Mouse (Mus musculus) G1E (cell line): ENCODE measurements at regions not wholly inside any gene's neighbourhood (a gene's known extent, or its start where the extent isn't known, plus 50 kb on each side); places are given as distances from the start of the nearest gene placed in this dataset.

Experiments
- CTCF ChIP-seq: IDR thresholded peaks from 2 replicates; pipeline ENCODE4 v1.5.1; 2012; ENCODE audit warnings: low read depth, low read length, inconsistent platforms, mixed read lengths
- GATA1 ChIP-seq: IDR thresholded peaks from 2 replicates; pipeline ENCODE4 v1.6.1; 2012; ENCODE audit warnings: borderline replicate concordance, low read length, inconsistent platforms, mixed read lengths
- TAL1 ChIP-seq: conservative IDR thresholded peaks from 2 replicates; pipeline ENCODE4 v1.6.1; 2012; ENCODE audit warnings: low read depth, low read length, inconsistent platforms, mixed read lengths

DNA sequence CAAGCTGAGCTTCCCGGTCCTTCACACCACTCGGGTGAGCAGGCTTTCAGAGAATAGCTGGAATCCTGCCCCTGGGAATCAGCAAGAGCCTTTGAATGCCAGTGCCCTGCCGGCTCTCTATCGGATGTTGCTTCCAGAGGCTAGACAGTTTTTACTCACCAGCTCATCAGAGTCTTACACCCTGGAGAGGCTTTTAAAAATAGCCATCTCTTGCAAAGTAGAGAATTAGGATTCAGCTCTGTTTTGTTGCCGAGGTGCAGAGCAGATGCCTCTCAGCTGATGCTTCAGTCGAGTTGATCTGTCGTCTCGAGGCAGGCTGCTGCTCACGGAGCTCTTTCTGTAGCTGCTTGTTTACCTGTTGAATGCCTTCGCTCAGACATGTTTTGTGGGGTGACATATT is 441.3 kb upstream of the Gulo start:
- TF ChIP-seq CTCF = no peak
- no peak for TF ChIP-seq GATA1
- TF ChIP-seq TAL1 = no peak
